Mouse (Mus musculus): Measurements from ENCODE around the gene Hs2st1. TPM values are rescaled to one million over a fixed set of nuclear protein-coding genes. Genes with fewer than 3 reads are reported as not detected.

The Hs2st1 gene
- polyA plus RNA-seq, 1 experiment, result 3.0 TPM

DNA sequence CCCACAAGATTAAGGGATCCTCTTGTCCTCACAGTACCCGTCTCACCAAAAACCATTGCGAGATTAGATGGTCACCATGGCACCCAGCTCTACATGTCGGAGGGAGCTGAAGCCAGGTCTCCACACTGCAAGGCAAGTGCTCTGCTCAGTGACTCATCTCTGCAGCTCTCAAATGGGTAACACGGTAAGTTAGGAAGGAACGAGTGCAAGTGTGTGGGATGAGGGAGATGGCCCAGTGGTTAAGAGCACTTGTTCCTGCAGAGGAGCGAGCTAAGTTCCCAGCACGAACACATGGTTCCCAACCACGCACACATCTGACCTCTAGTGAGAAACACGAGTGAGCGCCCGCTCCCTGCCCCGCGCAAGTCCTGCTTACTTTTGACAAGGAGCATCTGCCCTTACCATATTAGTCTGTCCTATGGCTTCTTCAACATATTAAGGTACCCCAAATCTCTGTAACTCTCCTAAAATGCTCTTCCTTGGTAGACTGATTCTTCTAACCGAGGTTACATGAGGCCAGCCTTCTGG, 132.0 kb downstream of the Hs2st1 start:
- no peaks in the 10 kb centered on the region for H3K27me3 ChIP-seq (ENCODE audit: control insufficient read depth, insufficient read depth, low read length)
- H3K27ac ChIP-seq (ENCODE audit: control insufficient read depth, insufficient read depth, low read depth, low read length), result no peak overlapping the region
- TF ChIP-seq POLR2A (IDR thresholded peaks at IDR 0.05; ENCODE audit: control insufficient read depth, low read depth, low read length), result no peak
- no peak for TF ChIP-seq CTCF (IDR thresholded peaks at IDR 0.05; ENCODE audit: control insufficient read depth, insufficient read depth, insufficient replicate concordance, low read depth, low read length)
- H3K36me3 ChIP-seq (ENCODE audit: control insufficient read depth, insufficient read depth, low read length), result peaks cover 1% of the 10 kb centered on the region; the same call in 1 of the 2 replicates
- no peak overlapping the region for H3K4me3 ChIP-seq (ENCODE audit: control insufficient read depth, low read depth, low read length)
- H3K4me1 ChIP-seq (ENCODE audit: control insufficient read depth, insufficient read depth, low read length), result no peaks in the 10 kb centered on the region

DNA sequence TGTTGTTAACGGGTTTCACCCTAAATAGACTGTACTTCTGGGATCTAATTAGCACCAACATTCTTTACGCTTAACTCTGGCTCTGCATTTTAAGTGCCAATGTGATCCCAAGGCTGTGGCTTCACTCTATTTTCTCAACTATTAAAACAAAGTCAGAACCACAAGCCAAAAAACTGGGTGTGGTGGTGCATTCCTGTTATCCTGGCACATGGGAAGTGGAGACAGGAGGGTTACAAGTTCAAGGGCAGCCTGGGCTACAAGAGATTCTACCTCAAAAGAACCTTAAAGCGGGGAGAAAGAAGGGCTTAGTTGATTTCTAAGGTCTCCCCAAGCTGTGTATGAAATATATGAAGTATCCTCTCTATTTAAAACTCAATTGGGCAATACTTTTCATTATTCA, 133.9 kb downstream of the Hs2st1 start:
- TF ChIP-seq POLR2A (IDR thresholded peaks at IDR 0.05; ENCODE audit: control insufficient read depth, low read depth, low read length) (no peak), CTCF (IDR thresholded peaks at IDR 0.05; ENCODE audit: control insufficient read depth, insufficient read depth, insufficient replicate concordance, low read depth, low read length) (no peak)
- no peaks in the 10 kb centered on the region for H3K27me3 ChIP-seq (ENCODE audit: control insufficient read depth, insufficient read depth, low read length)
- no peak overlapping the region for H3K4me3 ChIP-seq (ENCODE audit: control insufficient read depth, low read depth, low read length)
- peaks cover 1% of the 10 kb centered on the region; the same call in 1 of the 2 replicates for H3K36me3 ChIP-seq (ENCODE audit: control insufficient read depth, insufficient read depth, low read length)
- H3K27ac ChIP-seq (ENCODE audit: control insufficient read depth, insufficient read depth, low read depth, low read length), result no peak overlapping the region
- H3K4me1 ChIP-seq (ENCODE audit: control insufficient read depth, insufficient read depth, low read length), result no peaks in the 10 kb centered on the region

DNA sequence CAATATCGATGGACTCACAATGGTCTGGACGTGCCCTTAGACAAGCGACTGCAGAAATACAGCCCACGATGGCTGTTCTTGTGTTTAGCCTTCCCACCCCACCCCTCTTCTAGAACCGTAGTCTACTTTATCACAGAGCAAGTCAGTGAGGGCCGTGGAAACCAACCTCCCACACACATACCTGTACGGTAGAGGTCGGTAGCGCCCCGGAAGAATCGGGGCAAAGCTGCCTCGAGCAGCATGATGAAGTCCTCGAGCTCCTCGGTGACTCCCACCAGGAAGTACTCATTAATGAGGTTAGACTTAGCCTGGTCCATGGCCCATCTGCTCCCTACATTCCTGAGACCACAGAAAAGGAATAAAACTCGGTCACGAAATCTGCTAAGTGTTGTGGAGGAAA, 134.7 kb downstream of the Hs2st1 start:
- H3K27me3 ChIP-seq (ENCODE audit: control insufficient read depth, insufficient read depth, low read length), result no peaks in the 10 kb centered on the region
- H3K4me3 ChIP-seq (ENCODE audit: control insufficient read depth, low read depth, low read length), result no peak overlapping the region
- H3K27ac ChIP-seq (ENCODE audit: control insufficient read depth, insufficient read depth, low read depth, low read length), result no peak overlapping the region
- H3K4me1 ChIP-seq (ENCODE audit: control insufficient read depth, insufficient read depth, low read length), result no peaks in the 10 kb centered on the region
- peaks cover 1% of the 10 kb centered on the region; the same call in 1 of the 2 replicates for H3K36me3 ChIP-seq (ENCODE audit: control insufficient read depth, insufficient read depth, low read length)
- TF ChIP-seq POLR2A (IDR thresholded peaks at IDR 0.05; ENCODE audit: control insufficient read depth, low read depth, low read length) (no peak), CTCF (IDR thresholded peaks at IDR 0.05; ENCODE audit: control insufficient read depth, insufficient read depth, insufficient replicate concordance, low read depth, low read length) (no peak)

DNA sequence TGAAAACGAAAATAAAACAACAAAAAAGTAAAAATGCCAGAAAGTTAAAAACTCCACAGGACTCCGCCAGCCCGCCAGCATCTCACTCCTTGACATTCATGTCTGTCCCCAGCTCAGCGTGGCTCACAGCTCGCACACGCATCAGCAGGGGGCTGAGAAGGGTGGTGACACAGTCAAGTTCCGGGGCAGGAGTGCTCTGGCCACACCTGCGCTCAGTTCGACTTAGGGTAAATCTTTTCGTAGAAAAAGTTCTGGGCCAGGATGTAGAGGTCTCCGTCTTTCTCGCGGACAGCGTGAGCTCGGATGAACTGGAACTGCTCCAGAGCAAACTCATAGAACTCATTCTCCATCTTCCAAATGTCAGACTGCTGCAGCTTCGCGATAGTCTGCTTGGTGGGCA, 135.7 kb downstream of the Hs2st1 start:
- H3K4me1 ChIP-seq (ENCODE audit: control insufficient read depth, insufficient read depth, low read length), result no peaks in the 10 kb centered on the region

DNA sequence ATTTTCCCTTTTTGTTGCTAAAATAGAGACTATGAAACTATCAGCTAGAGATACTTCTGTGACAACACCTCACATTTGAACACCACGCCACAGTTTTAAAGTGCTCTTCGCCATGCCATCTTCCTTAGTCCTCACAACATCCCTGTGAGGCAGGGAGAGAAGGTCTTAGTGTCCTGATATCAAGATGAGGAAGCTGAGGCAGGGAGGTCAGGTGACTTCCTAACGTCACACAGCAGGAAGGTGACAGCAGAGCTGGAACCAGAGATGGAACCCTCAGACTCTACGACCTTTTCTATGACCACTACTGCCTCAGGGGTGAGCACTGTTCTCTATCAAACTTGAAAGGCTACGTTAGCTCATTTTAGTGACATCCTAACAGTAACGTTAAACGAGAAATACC, 136.9 kb downstream of the Hs2st1 start:
- Histone ChIP-seq H3K4me3 (ENCODE audit: control insufficient read depth, low read depth, low read length) (no peak overlapping the region), H3K36me3 (ENCODE audit: control insufficient read depth, insufficient read depth, low read length) (peaks cover 1% of the 10 kb centered on the region; the same call in 1 of the 2 replicates), H3K27me3 (ENCODE audit: control insufficient read depth, insufficient read depth, low read length) (no peaks in the 10 kb centered on the region), H3K4me1 (ENCODE audit: control insufficient read depth, insufficient read depth, low read length) (no peaks in the 10 kb centered on the region), H3K27ac (ENCODE audit: control insufficient read depth, insufficient read depth, low read depth, low read length) (no peak overlapping the region)
- TF ChIP-seq CTCF (IDR thresholded peaks at IDR 0.05; ENCODE audit: control insufficient read depth, insufficient read depth, insufficient replicate concordance, low read depth, low read length) (no peak), POLR2A (IDR thresholded peaks at IDR 0.05; ENCODE audit: control insufficient read depth, low read depth, low read length) (no peak)

More for the DNA sequence above, 135.7 kb downstream of the Hs2st1 start:
- Histone ChIP-seq H3K4me3 (ENCODE audit: control insufficient read depth, low read depth, low read length) (no peak overlapping the region), H3K36me3 (ENCODE audit: control insufficient read depth, insufficient read depth, low read length) (peaks cover 1% of the 10 kb centered on the region; the same call in 1 of the 2 replicates), H3K27ac (ENCODE audit: control insufficient read depth, insufficient read depth, low read depth, low read length) (no peak overlapping the region), H3K27me3 (ENCODE audit: control insufficient read depth, insufficient read depth, low read length) (no peaks in the 10 kb centered on the region)
- no peak for TF ChIP-seq CTCF (IDR thresholded peaks at IDR 0.05; ENCODE audit: control insufficient read depth, insufficient read depth, insufficient replicate concordance, low read depth, low read length)
- no peak for TF ChIP-seq POLR2A (IDR thresholded peaks at IDR 0.05; ENCODE audit: control insufficient read depth, low read depth, low read length)

DNA sequence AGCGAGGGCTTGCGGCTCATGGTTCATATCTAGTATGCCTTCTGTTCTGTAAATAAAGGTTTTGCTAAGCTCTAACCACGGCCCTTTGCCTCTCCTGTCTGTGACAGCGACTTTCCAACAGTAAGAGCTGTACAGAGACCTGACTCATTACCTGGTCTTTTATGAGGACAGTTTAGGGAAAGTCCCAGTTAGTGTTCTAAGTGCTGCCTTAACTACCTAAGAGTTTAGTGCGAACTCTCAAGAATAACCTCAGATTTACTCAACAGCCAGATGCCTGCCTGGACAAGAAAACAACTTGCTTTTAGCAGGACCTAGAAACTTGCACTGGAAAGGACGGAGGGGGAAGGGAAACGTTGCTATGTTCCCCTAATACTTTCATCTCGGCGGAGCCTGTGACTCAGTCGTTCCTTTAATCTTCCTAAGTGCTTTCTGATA, 137.8 kb downstream of the Hs2st1 start:
- no peaks in the 10 kb centered on the region for H3K27me3 ChIP-seq (ENCODE audit: control insufficient read depth, insufficient read depth, low read length)
- H3K4me1 ChIP-seq (ENCODE audit: control insufficient read depth, insufficient read depth, low read length), result no peaks in the 10 kb centered on the region
- peaks cover 1% of the 10 kb centered on the region; the same call in 1 of the 2 replicates for H3K36me3 ChIP-seq (ENCODE audit: control insufficient read depth, insufficient read depth, low read length)
- H3K4me3 ChIP-seq (ENCODE audit: control insufficient read depth, low read depth, low read length), result no peak overlapping the region
- TF ChIP-seq POLR2A (IDR thresholded peaks at IDR 0.05; ENCODE audit: control insufficient read depth, low read depth, low read length) (no peak), CTCF (IDR thresholded peaks at IDR 0.05; ENCODE audit: control insufficient read depth, insufficient read depth, insufficient replicate concordance, low read depth, low read length) (no peak)
- H3K27ac ChIP-seq (ENCODE audit: control insufficient read depth, insufficient read depth, low read depth, low read length), result no peak overlapping the region

DNA sequence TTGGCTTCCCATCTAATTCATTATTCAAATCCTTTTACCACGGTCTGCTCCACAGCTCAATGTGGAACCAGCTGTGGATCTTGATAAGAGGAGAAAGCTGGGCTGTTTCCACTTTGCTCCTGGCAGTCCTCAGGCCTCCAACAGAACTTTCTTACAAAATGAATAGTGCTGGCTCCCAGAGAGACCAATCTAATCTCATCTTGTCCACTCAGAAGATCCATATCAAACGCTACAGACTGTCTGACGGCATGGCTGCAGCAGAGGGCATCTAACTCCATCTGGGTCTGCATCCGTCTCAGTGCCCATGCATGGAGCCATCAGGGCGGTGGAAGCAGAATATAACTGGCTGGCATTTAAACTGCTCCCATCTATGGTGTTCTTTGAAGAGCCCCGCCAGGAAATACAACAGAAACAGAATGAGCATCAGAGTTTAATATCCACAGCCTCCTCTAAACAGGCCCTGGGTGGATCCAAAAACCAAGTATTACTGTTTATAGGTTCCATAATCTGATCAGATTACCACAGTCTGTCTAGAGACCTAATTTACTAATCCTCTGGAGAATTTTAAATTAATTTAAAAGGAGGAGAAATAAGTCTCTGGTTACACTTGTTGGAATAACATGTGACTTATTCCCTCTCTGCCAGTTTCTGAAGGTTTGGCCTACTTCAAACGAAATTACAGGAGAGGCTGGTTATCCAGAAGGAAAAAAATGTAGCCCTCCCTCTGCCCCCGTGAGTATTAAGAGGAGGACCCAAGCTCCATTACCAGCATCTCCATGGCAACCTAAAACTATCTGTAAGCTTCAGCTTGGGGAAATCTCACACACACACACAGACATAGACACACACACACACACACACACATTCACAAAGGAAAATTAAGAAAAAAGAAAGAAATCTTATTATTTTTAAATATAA, 141.2 kb downstream of the Hs2st1 start:
- H3K27me3 ChIP-seq (ENCODE audit: control insufficient read depth, insufficient read depth, low read length), result no peaks in the 10 kb centered on the region
- no peaks in the 10 kb centered on the region for H3K36me3 ChIP-seq (ENCODE audit: control insufficient read depth, insufficient read depth, low read length)
- H3K4me3 ChIP-seq (ENCODE audit: control insufficient read depth, low read depth, low read length), result no peak overlapping the region
- no peaks in the 10 kb centered on the region for H3K4me1 ChIP-seq (ENCODE audit: control insufficient read depth, insufficient read depth, low read length)
- H3K27ac ChIP-seq (ENCODE audit: control insufficient read depth, insufficient read depth, low read depth, low read length), result no peak overlapping the region
- TF ChIP-seq CTCF (IDR thresholded peaks at IDR 0.05; ENCODE audit: control insufficient read depth, insufficient read depth, insufficient replicate concordance, low read depth, low read length), result no peak
- no peak for TF ChIP-seq POLR2A (IDR thresholded peaks at IDR 0.05; ENCODE audit: control insufficient read depth, low read depth, low read length)
